Mouse (Mus musculus) stomach, postnatal 0 days (tissue): ENCODE measurements at regions not wholly inside any gene's neighbourhood (a gene's known extent, or its start where the extent isn't known, plus 50 kb on each side); places are given as distances from the start of the nearest gene placed in this dataset.

ENCODE experiments used
- ATAC-seq: fragments of 200-750 bp; cut with Nextera tagmentation; 2 replicates; pipeline ENCODE4 v1.8.0; 2017; ENCODE audit not compliant: low FRiP score, low TSS enrichment
- DNase-seq: peaks from one replicate; pipeline ENCODE4 v3.0.0-alpha.2; 2016; ENCODE audit warnings: low spot score
- H3K27ac ChIP-seq: fragments of 300-500 bp; sonication (generic); replicated peaks from 2 replicates; pipeline ENCODE4 v1.5.1; 2014; ENCODE audit warnings: mild to moderate bottlenecking, control low read depth
- H3K27me3 ChIP-seq: fragments of 300-500 bp; sonication (generic); 2 replicates; pipeline ENCODE4 v1.6.1; 2014; ENCODE audit warnings: low read length; ENCODE audit not compliant: control insufficient read depth, insufficient read depth
- H3K36me3 ChIP-seq: fragments of 300-500 bp; sonication (generic); 2 replicates; pipeline ENCODE4 v1.6.1; 2014; ENCODE audit warnings: low read length, mixed read lengths; ENCODE audit not compliant: control insufficient read depth, insufficient read depth
- H3K4me1 ChIP-seq: fragments of 300-500 bp; sonication (generic); replicated peaks from 2 replicates; pipeline ENCODE4 v1.6.1; 2014; ENCODE audit warnings: antibody characterized with exemption; ENCODE audit not compliant: control insufficient read depth, insufficient read depth
- H3K4me2 ChIP-seq: fragments of 300-500 bp; sonication (generic); replicated peaks from 2 replicates; pipeline ENCODE4 v1.6.1; 2014; ENCODE audit warnings: low read depth, mild to moderate bottlenecking, control low read depth, moderate library complexity
- H3K4me3 ChIP-seq: fragments of 300-500 bp; sonication (generic); 2 replicates; pipeline ENCODE4 v1.5.1; 2014; ENCODE audit warnings: low read depth, low read length, control low read depth
- H3K9ac ChIP-seq: fragments of 300-500 bp; sonication (generic); 2 replicates; pipeline ENCODE4 v1.6.1; 2014; ENCODE audit warnings: mild to moderate bottlenecking, low read length, control low read depth, mixed read lengths
- H3K9me3 ChIP-seq: fragments of 300-500 bp; sonication (generic); 2 replicates; pipeline ENCODE4 v1.6.1; 2016; ENCODE audit warnings: low read length; ENCODE audit not compliant: control insufficient read depth
- CTCF ChIP-seq: IDR thresholded peaks from 2 replicates; pipeline ENCODE4 v1.5.1; 2016; ENCODE audit warnings: antibody characterized with exemption, low read depth, mild to moderate bottlenecking, moderate library complexity
- EP300 ChIP-seq: optimal IDR thresholded peaks from 2 replicates; pipeline ENCODE3; 2016; ENCODE audit warnings: antibody characterized with exemption
- WGBS: fragments of 180-500 bp; shearing (Covaris S2); extraction: QIAGEN DNeasy Blood & Tissue Kit; methylation state at CpG from one replicate; pipeline ENCODE4 v1.1.7; 2014; 5-methylcytosine and 5-hydroxymethylcytosine counted together

GRCm38 (mm10) chr11:89229726-89230125, 72.4 kb downstream of the Nog start:
- Histone ChIP-seq H3K4me1 (no peaks in the 10 kb centered on the region), H3K9me3 (no peaks in the 10 kb centered on the region), H3K27me3 (no peaks in the 10 kb centered on the region), H3K27ac (no peak overlapping the region), H3K4me2 (no peak overlapping the region), H3K36me3 (no peaks in the 10 kb centered on the region), H3K9ac (no peak overlapping the region), H3K4me3 (no peak overlapping the region)
- no peak for TF ChIP-seq CTCF
- no peak for TF ChIP-seq EP300
- ATAC-seq (no peak), DNase-seq (no peak)
- 49% methylated on average over 5 of the region's 5 CpGs for WGBS

DNA sequence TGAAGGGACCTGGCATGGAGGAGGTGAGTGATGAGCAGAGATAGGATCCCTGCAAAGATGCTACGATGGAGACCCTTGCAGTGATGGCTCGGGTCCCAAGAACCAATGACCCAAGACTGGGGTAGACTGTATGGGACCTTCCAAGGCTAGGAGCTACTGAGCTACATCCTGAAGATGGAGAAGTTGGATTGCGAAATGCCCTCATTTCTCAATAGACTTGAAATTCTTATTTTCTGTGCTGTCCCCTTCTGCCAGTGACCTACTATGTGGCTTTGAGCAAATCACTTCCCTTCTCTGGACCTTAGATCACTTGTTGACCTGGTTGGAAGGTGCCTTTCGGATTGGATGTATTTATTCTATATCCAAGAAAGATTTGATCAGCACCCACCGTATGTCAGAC, 88.9 kb downstream of the Nog start:
- Histone ChIP-seq H3K9me3 (no peaks in the 10 kb centered on the region), H3K4me1 (no peaks in the 10 kb centered on the region), H3K36me3 (no peaks in the 10 kb centered on the region), H3K4me2 (no peak overlapping the region), H3K27ac (no peak overlapping the region), H3K4me3 (no peak overlapping the region), H3K9ac (no peak overlapping the region), H3K27me3 (no peaks in the 10 kb centered on the region)
- DNase-seq, result no peak
- TF ChIP-seq EP300 (no peak), CTCF (no peak)
- 87% methylated on average over 5 of the region's 5 CpGs for WGBS
- no peak for ATAC-seq

- H3K9ac ChIP-seq, result no peak overlapping the region
- H3K27me3 ChIP-seq, result no peaks in the 10 kb centered on the region
- no peak overlapping the region for H3K27ac ChIP-seq
- H3K36me3 ChIP-seq, result no peaks in the 10 kb centered on the region
- WGBS, result 52% methylated on average over 11 of the region's 11 CpGs
- no peak for TF ChIP-seq EP300
- H3K4me2 ChIP-seq, result no peak overlapping the region
- no peak for ATAC-seq
- H3K4me3 ChIP-seq, result no peak overlapping the region
- no peaks in the 10 kb centered on the region for H3K9me3 ChIP-seq
- H3K4me1 ChIP-seq, result no peaks in the 10 kb centered on the region
- no peak for DNase-seq
Measured at GRCm38 (mm10) chr11:89209531-89209950, 92.6 kb downstream of the Nog start.

- H3K4me3 ChIP-seq, result no peak overlapping the region
- H3K27me3 ChIP-seq, result no peaks in the 10 kb centered on the region
- TF ChIP-seq CTCF (peak; percentile 50), EP300 (no peak)
- DNase-seq (no peak), ATAC-seq (no peak)
- no peaks in the 10 kb centered on the region for H3K36me3 ChIP-seq
- H3K4me2 ChIP-seq, result no peak overlapping the region
- H3K27ac ChIP-seq, result no peak overlapping the region
- no peaks in the 10 kb centered on the region for H3K4me1 ChIP-seq
- no peaks in the 10 kb centered on the region for H3K9me3 ChIP-seq
- H3K9ac ChIP-seq, result no peak overlapping the region
- 49% methylated on average over 6 of the region's 6 CpGs for WGBS
Measured at GRCm38 (mm10) chr11:89209072-89209471, 93.1 kb downstream of the Nog start.

DNA sequence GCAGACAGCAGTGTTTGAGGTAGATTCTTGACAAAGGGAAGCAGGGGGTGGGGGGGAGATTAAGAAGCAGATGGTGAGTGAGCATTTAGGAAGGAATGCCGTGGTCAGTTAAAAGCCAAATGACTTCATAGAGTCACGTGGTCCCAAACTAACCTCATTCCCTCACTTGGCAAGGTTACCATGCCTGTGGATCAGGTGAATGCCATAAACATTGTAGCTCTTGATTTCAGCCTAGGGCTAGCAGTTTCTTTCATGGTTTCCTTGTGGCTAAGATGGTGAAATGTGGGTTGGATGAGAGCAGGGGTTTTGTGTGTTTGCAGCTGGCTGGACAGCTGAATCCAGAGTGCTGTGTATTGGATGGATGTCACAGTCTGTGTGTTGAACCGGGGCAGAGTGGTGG, 95.3 kb downstream of the Nog start:
- no peaks in the 10 kb centered on the region for H3K4me1 ChIP-seq
- no peak overlapping the region for H3K27ac ChIP-seq
- no peak overlapping the region for H3K9ac ChIP-seq
- H3K4me3 ChIP-seq, result no peak overlapping the region
- H3K4me2 ChIP-seq, result no peak overlapping the region
- no peak for TF ChIP-seq EP300
- no peak for TF ChIP-seq CTCF
- 23% methylated on average over 3 of the region's 3 CpGs for WGBS
- no peaks in the 10 kb centered on the region for H3K27me3 ChIP-seq
- H3K9me3 ChIP-seq, result no peaks in the 10 kb centered on the region
- ATAC-seq (no peak), DNase-seq (no peak)
- H3K36me3 ChIP-seq, result no peaks in the 10 kb centered on the region

DNA sequence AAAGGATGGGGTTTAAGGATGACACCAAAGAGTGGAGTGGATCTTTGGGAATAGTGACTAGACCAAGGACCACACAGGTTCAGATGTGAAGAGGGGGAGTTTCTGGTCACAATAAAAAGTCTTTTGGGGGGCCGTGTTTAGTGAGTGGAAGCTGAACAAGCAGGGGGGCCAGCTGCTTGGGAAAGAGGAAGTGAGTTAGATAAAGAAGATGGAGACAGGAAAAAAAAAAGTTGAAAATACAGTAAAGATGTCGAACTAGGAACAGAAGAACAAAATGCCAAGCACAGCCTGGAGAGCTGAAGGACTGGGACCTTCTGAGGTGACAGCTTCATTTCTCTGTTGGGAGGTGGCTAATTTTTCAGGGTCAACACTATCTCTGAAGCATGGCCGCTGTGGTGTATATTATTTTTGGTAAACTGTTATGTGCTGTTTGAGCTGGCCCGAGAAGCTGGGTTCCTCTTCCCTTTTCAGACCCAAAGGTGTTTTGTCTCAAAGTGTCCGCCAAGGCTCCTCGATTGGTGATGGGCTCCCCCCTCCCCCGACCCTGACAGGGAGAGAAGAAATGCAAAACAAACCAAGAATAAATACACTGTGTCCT, 97.1 kb downstream of the Nog start:
- H3K4me1 ChIP-seq, result no peaks in the 10 kb centered on the region
- no peak overlapping the region for H3K27ac ChIP-seq
- H3K9ac ChIP-seq, result no peak overlapping the region
- no peaks in the 10 kb centered on the region for H3K9me3 ChIP-seq
- H3K4me2 ChIP-seq, result no peak overlapping the region
- ATAC-seq (no peak), DNase-seq (no peak)
- no peaks in the 10 kb centered on the region for H3K36me3 ChIP-seq
- H3K4me3 ChIP-seq, result no peak overlapping the region
- H3K27me3 ChIP-seq, result no peaks in the 10 kb centered on the region
- WGBS, result 57% methylated on average over 7 of the region's 7 CpGs
- TF ChIP-seq EP300 (no peak), CTCF (no peak)
